Mouse (Mus musculus) layer of hippocampus, adult 11-12 months (tissue): ENCODE measurements around the gene Smlr1.
A peak's percentile ranks its signal among the peaks of the same experiment; 100 is the strongest.

ENCODE experiments used
- DNase-seq: peaks from one replicate; pipeline ENCODE4 v3.0.0; 2022; ENCODE audit warnings: low spot score

Gene Smlr1

GRCm38 (mm10) chr10:25499323-25500071 lies 36.6 kb downstream of the Smlr1 start:
- no peak for DNase-seq

DNA sequence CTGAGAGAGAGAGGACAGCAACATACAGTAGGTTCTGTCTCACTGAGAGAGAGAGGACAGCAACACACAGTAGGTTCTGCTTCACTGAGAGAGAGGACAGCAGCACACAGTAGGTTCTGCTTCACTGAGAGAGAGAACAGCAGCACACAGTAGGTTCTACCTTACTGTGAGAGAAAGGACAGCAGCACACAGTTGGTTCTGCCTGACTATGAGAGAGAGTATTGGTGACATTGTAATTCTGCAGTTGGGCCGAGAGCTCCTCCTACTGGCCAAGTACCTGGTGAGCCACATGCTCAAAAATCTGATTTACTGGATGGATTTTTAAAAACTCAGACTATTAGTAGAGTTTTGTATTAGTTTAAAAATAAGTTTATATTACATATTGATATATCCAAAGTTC lies 47.6 kb downstream of the Smlr1 start:
- DNase-seq = peak; percentile 84

- no peak for DNase-seq
Observed at GRCm38 (mm10) chr10:25482791-25483190, 53.3 kb downstream of the Smlr1 start.

DNA sequence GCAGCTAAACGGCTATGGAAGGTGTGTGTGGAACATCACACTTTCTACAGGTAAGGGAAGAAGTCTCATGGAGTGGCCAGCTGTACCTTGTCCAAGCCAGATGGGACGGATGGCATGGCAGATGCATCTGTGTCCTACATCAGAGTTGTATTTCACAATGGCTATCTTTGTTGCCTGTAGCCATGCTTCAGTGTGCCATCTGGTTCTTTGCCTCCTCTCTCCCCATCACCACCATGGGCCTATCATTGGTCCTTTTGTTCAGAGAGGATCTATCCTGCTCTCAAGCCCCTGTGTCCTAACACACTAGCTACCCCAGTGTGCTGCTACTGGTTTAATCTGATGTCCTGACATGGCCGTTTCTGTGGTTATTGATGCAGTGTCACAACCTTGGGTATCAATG lies 56.4 kb downstream of the Smlr1 start:
- DNase-seq = no peak
